Mouse (Mus musculus) kidney, embryonic 14.5 days (tissue): Measurements from ENCODE around the gene Klk1b5. TPM values are rescaled to one million over a fixed set of nuclear protein-coding genes. Genes with fewer than 3 reads are reported as not detected.
"Not testable (repeated sequence)": the region's sequence is repeated elsewhere in the genome, so short reads cannot be mapped to it uniquely, and the experiment has no call there.

Experiments
- ATAC-seq: fragments of 200-750 bp; cut with Nextera tagmentation; 2 replicates; pipeline ENCODE4 v1.8.0; 2017; ENCODE audit warnings: moderate number of reproducible peaks, mild to moderate bottlenecking, moderate TSS enrichment, moderate library complexity; ENCODE audit not compliant: low FRiP score, low TSS enrichment
- H3K27ac ChIP-seq: fragments of 300-500 bp; sonication (generic); 2 replicates; pipeline ENCODE4 v1.5.1; 2014; ENCODE audit warnings: low read depth, mild to moderate bottlenecking, low read length, moderate library complexity, mixed read lengths
- H3K27me3 ChIP-seq: fragments of 300-500 bp; sonication (generic); 2 replicates; pipeline ENCODE4 v1.6.1; 2014; ENCODE audit warnings: mild to moderate bottlenecking, low read length; ENCODE audit not compliant: control insufficient read depth, insufficient read depth
- H3K36me3 ChIP-seq: fragments of 300-500 bp; sonication (generic); 2 replicates; pipeline ENCODE4 v1.6.1; 2014; ENCODE audit warnings: low read length, mixed read lengths; ENCODE audit not compliant: control insufficient read depth, insufficient read depth
- H3K4me1 ChIP-seq: fragments of 300-500 bp; sonication (generic); 2 replicates; pipeline ENCODE4 v1.6.1; 2014; ENCODE audit warnings: low read length, mixed read lengths; ENCODE audit not compliant: control insufficient read depth, insufficient read depth
- H3K4me2 ChIP-seq: fragments of 300-500 bp; sonication (generic); replicated peaks from 2 replicates; pipeline ENCODE4 v1.6.1; 2014; ENCODE audit warnings: low read depth, mild to moderate bottlenecking, low read length
- H3K4me3 ChIP-seq: fragments of 300-500 bp; sonication (generic); 2 replicates; pipeline ENCODE4 v1.5.1; 2014; ENCODE audit warnings: mild to moderate bottlenecking, low read length
- H3K9ac ChIP-seq: fragments of 300-500 bp; sonication (generic); 2 replicates; pipeline ENCODE4 v1.6.1; 2014; ENCODE audit warnings: low read depth, mild to moderate bottlenecking, low read length, moderate library complexity
- H3K9me3 ChIP-seq: fragments of 300-500 bp; sonication (generic); 2 replicates; pipeline ENCODE4 v1.6.1; 2016; ENCODE audit warnings: low read length; ENCODE audit not compliant: control insufficient read depth
- WGBS: fragments of 180-500 bp; shearing (Covaris S2); extraction: QIAGEN DNeasy Blood & Tissue Kit; methylation state at CpG from one replicate; pipeline ENCODE4 v1.1.7; 2014; 5-methylcytosine and 5-hydroxymethylcytosine counted together
- polyA plus RNA-seq: library from polyadenylated mRNA; unstranded; fragments of >200 nt; fragmentation: Nextera tagmentation; extraction: Ambion mirVana; gene quantifications from 2 replicates; pipeline ENCODE4 v1.2.1, GENCODE M21; 2014

Gene Klk1b5
- polyA plus RNA-seq: not detected in 2 replicates

GRCm38 (mm10) chr7:44215645-44216044 is at the start of gene Klk1b5:
Klk1b5 (plus strand) TSS chr7:44215945.
- no peak within 1 kb of the TSS for H3K4me2 ChIP-seq
- no peak for ATAC-seq
- H3K4me1 ChIP-seq: no peaks in the 10 kb centered on the region
- H3K9me3 ChIP-seq: no peaks in the 10 kb centered on the region
- no peak within 1 kb of the TSS for H3K9ac ChIP-seq
- H3K27ac ChIP-seq: no peak within 1 kb of the TSS
- WGBS: 88% methylated on average over 1 of the region's 1 CpGs
- H3K27me3 ChIP-seq: no peaks in the 10 kb centered on the region
- H3K36me3 ChIP-seq: no peaks in the 10 kb centered on the region
- H3K4me3 ChIP-seq: no peak within 1 kb of the TSS

GRCm38 (mm10) chr7:44179299-44180045 is 36.3 kb upstream of the Klk1b5 start:
- Histone ChIP-seq H3K27me3 (no peaks in the 10 kb centered on the region), H3K4me2 (no peak overlapping the region), H3K4me1 (no peaks in the 10 kb centered on the region), H3K36me3 (no peaks in the 10 kb centered on the region), H3K27ac (no peak overlapping the region), H3K4me3 (no peak overlapping the region), H3K9me3 (no peaks in the 10 kb centered on the region), H3K9ac (no peak overlapping the region)
- WGBS: 54% methylated on average over 9 of the region's 9 CpGs
- ATAC-seq: no peak

- 56% methylated on average over 8 of the region's 8 CpGs for WGBS
- not testable (repeated sequence) for H3K27me3 ChIP-seq, H3K36me3 ChIP-seq, H3K4me2 ChIP-seq, H3K9ac ChIP-seq, ATAC-seq, H3K27ac ChIP-seq, H3K4me1 ChIP-seq, H3K4me3 ChIP-seq, H3K9me3 ChIP-seq
These were observed 29.2 kb upstream of the Klk1b5 start for GRCm38 (mm10) chr7:44186516-44186915.

GRCm38 (mm10) chr7:44187936-44188335 is 27.8 kb upstream of the Klk1b5 start, which contains the start of gene Klk1b24:
Klk1b24 (plus strand) TSS chr7:44188236.
- not testable (repeated sequence) for H3K27ac ChIP-seq, ATAC-seq, H3K27me3 ChIP-seq, H3K4me2 ChIP-seq, H3K4me3 ChIP-seq, H3K9ac ChIP-seq, H3K36me3 ChIP-seq, H3K9me3 ChIP-seq, H3K4me1 ChIP-seq

GRCm38 (mm10) chr7:44193466-44193865 is 22.3 kb upstream of the Klk1b5 start:
- 83% methylated on average over 1 of the region's 1 CpGs for WGBS
- not testable (repeated sequence) for H3K9ac ChIP-seq, H3K36me3 ChIP-seq, H3K27ac ChIP-seq, H3K4me2 ChIP-seq, ATAC-seq, H3K4me1 ChIP-seq, H3K4me3 ChIP-seq, H3K9me3 ChIP-seq, H3K27me3 ChIP-seq

GRCm38 (mm10) chr7:44197891-44198290 is 17.9 kb upstream of the Klk1b5 start, which contains the start of gene Klk1b3:
Klk1b3 (plus strand) TSS chr7:44198191.
- no peaks in the 10 kb centered on the region for H3K27me3 ChIP-seq
- no peak within 1 kb of the TSS for H3K9ac ChIP-seq
- H3K9me3 ChIP-seq: no peaks in the 10 kb centered on the region
- no peaks in the 10 kb centered on the region for H3K36me3 ChIP-seq
- no peak within 1 kb of the TSS for H3K27ac ChIP-seq
- no peak within 1 kb of the TSS for H3K4me2 ChIP-seq
- no peaks in the 10 kb centered on the region for H3K4me1 ChIP-seq
- ATAC-seq: no peak
- 65% methylated on average over 3 of the region's 3 CpGs for WGBS
- no peak within 1 kb of the TSS for H3K4me3 ChIP-seq

GRCm38 (mm10) chr7:44207135-44207534 is 8.6 kb upstream of the Klk1b5 start, which contains the start of gene Klk1b4:
Klk1b4 (plus strand) TSS chr7:44207435.
- 35% methylated on average over 3 of the region's 3 CpGs for WGBS
- H3K27me3 ChIP-seq, H3K4me2 ChIP-seq, H3K4me3 ChIP-seq, H3K9me3 ChIP-seq, ATAC-seq, H3K4me1 ChIP-seq, H3K27ac ChIP-seq, H3K9ac ChIP-seq, H3K36me3 ChIP-seq: not testable (repeated sequence)

- H3K27ac ChIP-seq: no peak overlapping the region
- no peak overlapping the region for H3K4me2 ChIP-seq
- 73% methylated on average over 3 of the region's 3 CpGs for WGBS
- no peaks in the 10 kb centered on the region for H3K36me3 ChIP-seq
- no peaks in the 10 kb centered on the region for H3K27me3 ChIP-seq
- no peak for ATAC-seq
- no peaks in the 10 kb centered on the region for H3K9me3 ChIP-seq
- no peak overlapping the region for H3K4me3 ChIP-seq
- H3K9ac ChIP-seq: no peak overlapping the region
- H3K4me1 ChIP-seq: no peaks in the 10 kb centered on the region
These were observed 7.4 kb upstream of the Klk1b5 start for GRCm38 (mm10) chr7:44208307-44208706.

- H3K36me3 ChIP-seq, H3K4me1 ChIP-seq, H3K27ac ChIP-seq, H3K27me3 ChIP-seq, H3K4me2 ChIP-seq, H3K9me3 ChIP-seq, ATAC-seq, H3K4me3 ChIP-seq, H3K9ac ChIP-seq: not testable (repeated sequence)
- WGBS: 63% methylated on average over 8 of the region's 10 CpGs
These were observed 5.9 kb downstream of the Klk1b5 start for GRCm38 (mm10) chr7:44221601-44222000.
